Mouse (Mus musculus): ENCODE measurements around the gene Gm10842. TPM values are rescaled to one million over a fixed set of nuclear protein-coding genes. Genes with fewer than 3 reads are reported as not detected.
"Not testable (repeated sequence)": the region's sequence is repeated elsewhere in the genome, so short reads cannot be mapped to it uniquely, and the experiment has no call there.

Gm10842 gene
- total RNA-seq (2021): not detected in 2 replicates
- long read RNA-seq, experiment 1: 0 reads
- long read RNA-seq, experiment 2: 0 reads

DNA sequence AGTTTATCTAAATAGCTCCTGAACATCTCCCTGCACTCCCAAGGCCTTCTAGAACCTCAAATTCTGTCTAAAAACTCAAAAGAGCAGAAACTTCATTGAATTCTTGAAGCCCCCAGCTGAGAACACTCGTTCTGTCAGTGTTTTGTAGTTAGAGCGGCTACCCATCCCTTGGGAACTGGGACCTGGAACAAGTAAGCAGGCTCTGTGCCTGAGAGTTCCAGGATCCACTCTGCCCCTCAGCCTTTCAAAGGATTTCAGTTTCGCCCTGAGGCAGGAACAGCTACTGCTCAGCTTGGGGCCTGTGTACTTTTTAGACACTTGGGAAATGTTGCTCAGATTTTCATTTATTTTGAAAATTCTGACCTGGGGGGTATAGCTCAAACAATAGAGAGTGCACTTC is at the start of gene Gm10842:
Gene Gm10842, plus strand, starts transcription at position 301 of the 400 bp plus-strand sequence.
- DNase-seq: no peak

- DNase-seq: not testable (repeated sequence)
Measured at GRCm38 (mm10) chr11:105112448-105112847, 34.2 kb upstream of the Gm10842 start.

DNA sequence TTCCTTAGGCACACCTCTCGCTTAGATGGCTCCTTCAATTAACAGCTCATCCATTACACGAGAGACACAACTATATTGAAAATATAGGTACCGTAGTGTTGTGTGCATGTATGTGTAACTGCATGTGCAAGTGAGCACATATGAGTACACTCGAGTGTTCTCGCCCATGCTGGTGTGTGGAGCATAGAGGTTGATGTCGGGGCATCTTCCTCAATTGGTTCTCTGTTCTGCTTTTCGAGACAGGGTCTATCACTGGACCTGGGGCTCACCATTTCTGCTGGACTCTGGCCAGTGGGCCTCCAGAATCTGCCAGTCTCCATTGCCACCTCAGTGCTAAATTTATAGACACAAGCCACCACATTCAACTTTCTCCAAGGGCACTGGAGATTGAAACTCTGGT is 28.9 kb upstream of the Gm10842 start:
- DNase-seq: no peak

DNA sequence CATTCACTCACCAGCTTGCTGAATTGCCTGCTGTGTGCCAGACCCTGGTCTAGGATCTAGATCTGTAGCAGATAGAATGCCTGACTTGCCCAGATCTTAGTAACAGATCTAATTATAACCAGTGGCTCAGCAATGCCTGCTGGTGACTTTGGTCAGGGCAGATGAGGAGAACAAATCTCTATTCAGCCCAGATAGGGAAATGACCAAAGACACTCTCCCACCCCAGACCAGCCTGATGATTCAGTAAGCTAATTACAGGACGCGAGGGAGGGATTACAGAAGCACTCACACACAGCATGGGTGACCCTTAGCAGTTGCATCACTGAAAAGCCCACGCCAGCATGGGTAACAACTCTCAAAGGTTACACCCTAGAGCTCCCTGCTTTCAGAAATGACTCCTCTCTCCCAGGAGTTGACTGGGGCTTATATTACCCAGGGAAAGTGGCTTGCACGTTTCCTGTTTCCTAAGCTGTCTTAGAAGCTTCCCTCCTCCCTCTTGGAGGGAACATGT is 26.1 kb upstream of the Gm10842 start:
- DNase-seq: no peak

- not testable (repeated sequence) for DNase-seq
Measured at GRCm38 (mm10) chr11:105121792-105122191, 24.9 kb upstream of the Gm10842 start.

- peak; percentile 72 for DNase-seq
Measured at GRCm38 (mm10) chr11:105123986-105124385, 22.7 kb upstream of the Gm10842 start.

- peak; percentile 92 for DNase-seq
Measured at GRCm38 (mm10) chr11:105125735-105126519, 20.8 kb upstream of the Gm10842 start, which contains the start of gene Mettl2. Gene Mettl2, plus strand, starts transcription at chr11:105126425.

GRCm38 (mm10) chr11:105126520-105127029 is 20.1 kb upstream of the Gm10842 start:
- DNase-seq: peak; percentile 31

DNA sequence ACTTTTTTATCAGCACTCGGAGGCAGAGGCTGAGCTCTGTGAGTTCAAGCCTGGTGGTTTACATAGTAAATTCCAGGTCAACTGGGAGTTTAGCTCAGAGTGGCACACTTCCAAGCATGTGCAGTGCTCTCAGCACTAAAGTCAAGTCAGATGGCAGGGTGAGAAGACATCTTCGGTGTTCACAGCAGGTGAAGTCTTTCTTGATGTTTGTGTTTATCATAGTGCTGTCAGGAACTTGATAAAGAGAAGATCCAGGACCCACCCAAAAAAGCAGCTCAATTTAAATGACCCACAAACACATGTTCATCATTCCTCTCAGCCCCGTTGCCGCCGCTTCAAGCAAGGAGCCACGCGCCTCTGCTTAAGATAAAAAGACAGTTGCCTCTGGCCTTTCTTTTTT is 11.0 kb upstream of the Gm10842 start:
- DNase-seq: no peak

DNA sequence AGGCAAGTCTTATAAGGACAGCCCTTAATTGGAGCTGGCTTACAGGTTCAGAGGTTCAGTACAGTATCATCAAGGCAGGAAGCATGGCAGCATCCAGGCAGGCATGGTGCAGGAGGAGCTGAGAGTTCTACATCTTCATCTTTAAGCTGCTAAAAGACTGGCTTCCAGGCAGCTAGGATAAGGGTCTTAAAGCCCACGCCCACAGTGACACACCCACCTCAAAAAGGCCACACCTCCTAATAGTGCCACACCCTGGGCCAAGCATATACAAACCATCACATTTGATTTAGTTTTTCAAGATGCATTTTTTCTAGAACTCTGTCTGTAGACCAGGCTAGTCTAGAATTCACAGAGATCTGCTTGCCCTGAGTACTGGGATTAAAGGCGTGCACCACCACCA is 9.4 kb upstream of the Gm10842 start:
- DNase-seq: not testable (repeated sequence)

DNA sequence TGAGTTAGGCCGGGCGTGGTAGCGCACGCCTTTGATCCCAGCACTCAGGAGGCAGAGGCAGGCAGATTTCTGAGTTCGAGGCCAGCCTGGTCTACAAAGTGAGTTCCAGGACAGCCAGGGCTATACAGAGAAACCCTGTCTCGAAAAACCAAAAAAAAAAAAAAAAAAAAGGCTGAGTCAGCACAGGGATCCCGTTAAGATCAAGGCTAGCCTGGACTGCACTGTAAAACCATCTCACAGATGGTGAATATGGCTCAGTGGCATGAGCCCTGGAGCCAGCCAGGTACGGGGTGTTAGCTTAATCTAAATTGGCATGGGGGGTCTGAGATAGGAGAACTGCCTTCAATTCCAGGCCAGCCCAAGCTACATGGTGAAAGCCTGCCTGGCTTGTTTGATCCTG is 6.2 kb upstream of the Gm10842 start:
- not testable (repeated sequence) for DNase-seq

- no peak for DNase-seq
Measured at GRCm38 (mm10) chr11:105141115-105141514, 5.6 kb upstream of the Gm10842 start.

- no peak for DNase-seq
Measured at GRCm38 (mm10) chr11:105143564-105143963, 3.1 kb upstream of the Gm10842 start.

- no peak for DNase-seq
Measured at GRCm38 (mm10) chr11:105144084-105144483, 2.6 kb upstream of the Gm10842 start.

DNA sequence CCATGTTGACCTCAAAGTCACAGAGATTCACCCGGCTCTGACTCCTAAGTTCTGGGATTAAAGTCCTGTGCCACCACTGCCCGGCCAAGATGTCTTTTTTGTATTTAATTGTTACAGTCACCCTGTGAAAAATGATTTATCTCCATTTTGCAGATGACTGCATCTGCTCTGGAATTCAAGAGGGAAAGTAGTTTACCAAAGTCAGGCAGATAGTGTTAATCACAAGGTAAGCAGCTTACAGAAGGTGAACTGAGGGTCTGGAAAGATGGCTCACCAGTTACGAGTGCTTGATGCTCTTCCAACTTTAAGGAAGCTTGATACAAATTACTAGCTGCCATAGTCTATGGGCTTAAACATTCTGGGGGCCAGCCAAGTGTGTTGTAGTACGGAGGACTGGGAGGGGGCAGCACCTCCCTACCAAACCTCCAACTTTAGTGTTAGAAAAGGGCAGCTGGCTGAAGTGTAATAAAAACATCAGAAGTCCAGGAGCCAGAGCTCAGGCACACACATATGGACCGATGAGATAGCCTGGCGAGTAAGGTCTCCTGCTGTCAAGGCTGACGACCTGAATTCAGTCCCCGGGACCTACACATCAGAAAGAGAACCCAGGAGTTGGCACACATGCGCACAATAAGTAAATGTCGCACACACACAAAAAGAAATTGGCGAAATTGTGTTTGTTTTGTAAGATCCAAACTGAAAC is 2.0 kb upstream of the Gm10842 start:
- DNase-seq: peak; percentile 41

GRCm38 (mm10) chr11:105145211-105145610 is 1.5 kb upstream of the Gm10842 start:
- no peak for DNase-seq

- DNase-seq: no peak
Measured at GRCm38 (mm10) chr11:105149353-105149752, 2.7 kb downstream of the Gm10842 start.

DNA sequence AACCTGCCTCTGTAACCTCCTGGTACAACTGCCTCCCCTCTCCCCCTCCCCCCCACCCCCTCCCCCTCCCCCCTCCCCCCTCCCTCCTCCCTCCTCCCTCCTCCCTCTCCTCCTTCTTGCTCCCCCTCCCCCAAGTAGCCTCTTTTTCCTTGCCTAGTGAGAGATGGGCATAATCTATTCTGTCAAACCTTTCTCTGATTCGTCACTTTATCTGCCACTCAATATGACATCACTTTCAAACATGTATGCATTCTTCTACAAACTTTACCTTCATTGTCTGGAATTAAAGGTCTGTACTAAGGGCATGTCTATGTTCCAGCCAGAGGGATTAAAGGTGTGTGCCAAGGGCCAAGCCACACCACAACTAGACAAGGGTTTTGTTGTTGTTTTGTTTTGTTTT is 3.1 kb downstream of the Gm10842 start:
- DNase-seq: no peak

DNA sequence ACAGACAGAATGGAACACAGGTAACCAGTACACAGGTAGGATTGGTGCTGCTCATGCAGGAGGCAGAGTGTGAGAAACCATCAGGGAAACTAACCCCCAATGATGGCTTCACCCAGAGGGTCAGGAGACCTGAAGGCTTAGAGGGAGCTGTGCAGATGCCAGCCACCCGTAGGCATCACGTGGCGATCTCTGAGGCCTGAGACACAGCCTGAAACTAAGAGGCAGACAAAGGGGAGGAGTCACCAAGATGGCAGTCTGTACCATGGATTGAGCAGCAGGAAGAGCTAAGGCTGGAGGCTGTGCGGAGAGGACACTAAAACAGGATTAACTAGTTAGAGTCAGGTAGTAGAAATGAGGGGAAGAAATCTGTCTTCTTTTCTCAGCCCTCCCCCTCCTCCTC is 4.0 kb downstream of the Gm10842 start:
- no peak for DNase-seq

DNA sequence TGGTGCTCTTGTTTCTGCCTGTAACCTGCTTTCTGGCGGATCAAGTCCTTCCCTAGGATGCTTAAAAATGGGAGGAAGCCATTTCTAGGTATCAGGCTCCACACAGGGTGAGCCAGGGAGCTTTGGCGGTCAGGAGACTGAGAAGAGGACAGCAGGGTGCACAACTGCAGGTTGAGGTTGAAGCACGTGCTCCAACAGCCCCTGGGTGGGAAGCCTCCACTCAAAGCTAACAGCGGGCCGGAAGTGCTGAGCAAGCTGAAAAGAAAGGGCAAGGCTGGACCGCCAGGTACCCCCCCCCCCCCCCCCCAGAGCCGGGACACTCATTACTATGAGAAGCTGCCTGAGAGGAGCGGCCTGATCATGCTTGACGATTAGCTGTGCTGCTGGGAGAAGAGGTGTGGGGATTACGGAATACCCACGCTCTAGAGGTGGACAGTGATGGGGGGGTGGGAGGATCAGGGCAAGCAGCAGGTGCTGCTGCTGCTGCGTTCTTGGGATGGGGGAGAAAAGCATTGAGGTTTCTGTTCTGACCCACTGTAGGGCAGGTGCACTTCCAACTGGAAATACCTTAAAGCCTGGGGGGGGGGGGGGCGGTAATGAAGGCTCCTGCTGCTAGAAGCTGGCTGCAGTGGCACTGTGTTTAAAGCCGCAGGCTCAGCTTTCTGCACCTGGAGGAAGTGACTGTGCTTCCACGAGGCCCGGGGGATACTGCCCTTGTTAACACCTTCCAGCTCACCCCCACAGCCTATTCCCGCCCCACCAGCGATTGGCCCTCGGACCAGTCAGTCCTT is 4.7 kb downstream of the Gm10842 start:
- DNase-seq: no peak

DNA sequence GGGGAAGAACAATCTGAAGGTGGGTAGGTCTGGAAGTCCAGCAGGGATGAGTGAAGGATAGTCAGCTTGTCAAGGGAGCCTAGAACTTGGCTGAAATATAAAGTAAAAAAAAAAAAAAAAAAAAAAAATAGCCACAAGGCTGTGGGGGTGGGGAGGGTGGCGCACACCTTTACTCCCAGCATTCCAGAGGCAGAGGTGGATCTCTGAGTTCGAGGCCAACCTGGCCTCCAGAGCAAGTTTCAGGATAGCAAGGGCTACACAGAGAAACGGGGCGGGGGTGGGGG is 5.3 kb downstream of the Gm10842 start:
- DNase-seq: no peak

DNA sequence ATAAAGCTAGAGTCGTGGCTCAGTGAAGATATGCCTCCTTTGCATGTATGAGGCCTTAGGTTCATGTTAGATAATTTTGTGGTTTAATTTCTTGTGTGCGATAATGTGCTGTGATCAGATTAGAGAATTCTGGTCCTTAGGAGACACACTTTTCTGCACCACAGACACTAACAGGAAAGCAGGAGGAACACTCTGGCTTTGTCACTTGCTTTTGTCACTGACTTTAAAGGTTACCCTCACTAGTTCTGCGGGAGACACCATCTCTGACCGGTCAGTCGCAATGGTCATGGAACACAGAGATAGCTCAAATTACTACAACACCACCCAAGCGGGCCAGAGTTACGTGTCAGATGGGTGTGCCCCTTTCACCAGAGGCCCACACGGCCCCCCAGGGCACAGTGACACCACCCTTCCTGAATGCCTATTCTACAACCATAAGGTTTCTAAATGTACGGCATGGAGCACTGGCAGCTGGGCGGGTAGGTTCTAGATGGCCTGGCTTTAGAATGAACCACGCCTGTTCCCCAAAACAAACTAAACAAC is 5.7 kb downstream of the Gm10842 start:
- no peak for DNase-seq

Measured in adrenal gland, postnatal 14 days (tissue).